Mouse (Mus musculus): ENCODE data around the gene Clstn2. TPM values are rescaled to one million over a fixed set of nuclear protein-coding genes. Genes with fewer than 3 reads are reported as not detected.

The Clstn2 gene
- total RNA-seq, 2 experiments from 2014 or later = 75.6 to 83.7 TPM

GRCm38 (mm10) chr9:97648409-97648808 is 384.6 kb downstream of the Clstn2 start:
- Histone ChIP-seq H3K27ac (no peak overlapping the region), H3K4me3 (no peak overlapping the region)
- TF ChIP-seq CTCF (IDR thresholded peaks at IDR 0.05) = no peak
- intact Hi-C loops (cut with DNase I) = no loop called here
- DNase-seq (ENCODE audit: extremely low spot score in 1 of 2, low spot score in 2 of 2) = no peak

GRCm38 (mm10) chr9:97645746-97646145 is 387.2 kb downstream of the Clstn2 start:
- DNase-seq (ENCODE audit: extremely low spot score in 1 of 2, low spot score in 2 of 2) = no peak
- Histone ChIP-seq H3K4me3 (no peak overlapping the region), H3K27ac (no peak overlapping the region)
- intact Hi-C loops (cut with DNase I) = no loop called here
- no peak for TF ChIP-seq CTCF (IDR thresholded peaks at IDR 0.05)

- H3K27ac ChIP-seq = no peak overlapping the region
- no peak overlapping the region for H3K4me3 ChIP-seq
- no peak for TF ChIP-seq CTCF (IDR thresholded peaks at IDR 0.05)
- intact Hi-C loops (cut with DNase I) = no loop called here
- DNase-seq (ENCODE audit: extremely low spot score in 1 of 2, low spot score in 2 of 2) = no peak
Measured at GRCm38 (mm10) chr9:97642396-97642795, 390.6 kb downstream of the Clstn2 start.

GRCm38 (mm10) chr9:97639967-97640549 is 392.9 kb downstream of the Clstn2 start:
- H3K27ac ChIP-seq = no peak overlapping the region
- H3K4me3 ChIP-seq = no peak overlapping the region
- DNase-seq (ENCODE audit: extremely low spot score in 1 of 2, low spot score in 2 of 2) = no peak
- intact Hi-C loops (cut with DNase I) = no loop called here
- no peak for TF ChIP-seq CTCF (IDR thresholded peaks at IDR 0.05)

GRCm38 (mm10) chr9:97638683-97639354 is 394.2 kb downstream of the Clstn2 start:
- no peak for DNase-seq (ENCODE audit: extremely low spot score in 1 of 2, low spot score in 2 of 2)
- Histone ChIP-seq H3K4me3 (no peak overlapping the region), H3K27ac (no peak overlapping the region)
- no peak for TF ChIP-seq CTCF (IDR thresholded peaks at IDR 0.05)
- intact Hi-C loops (cut with DNase I) = no loop called here

- H3K27ac ChIP-seq = no peak overlapping the region
- no peak overlapping the region for H3K4me3 ChIP-seq
- intact Hi-C loops (cut with DNase I) = no loop called here
- no peak for DNase-seq (ENCODE audit: extremely low spot score in 1 of 2, low spot score in 2 of 2)
- no peak for TF ChIP-seq CTCF (IDR thresholded peaks at IDR 0.05)
Measured at GRCm38 (mm10) chr9:97635351-97635750, 397.6 kb downstream of the Clstn2 start.

GRCm38 (mm10) chr9:97634831-97635230 is 398.1 kb downstream of the Clstn2 start:
- H3K27ac ChIP-seq = no peak overlapping the region
- no peak overlapping the region for H3K4me3 ChIP-seq
- TF ChIP-seq CTCF (IDR thresholded peaks at IDR 0.05) = no peak
- no peak for DNase-seq (ENCODE audit: extremely low spot score in 1 of 2, low spot score in 2 of 2)
- intact Hi-C loops (cut with DNase I) = no loop called here

GRCm38 (mm10) chr9:97629180-97629579 is 403.8 kb downstream of the Clstn2 start:
- H3K4me3 ChIP-seq = no peak overlapping the region
- no peak overlapping the region for H3K27ac ChIP-seq
- intact Hi-C loops (cut with DNase I) = no loop called here
- TF ChIP-seq CTCF (IDR thresholded peaks at IDR 0.05) = no peak
- DNase-seq (ENCODE audit: extremely low spot score in 1 of 2, low spot score in 2 of 2) = no peak

GRCm38 (mm10) chr9:97628361-97628908 is 404.5 kb downstream of the Clstn2 start:
- Histone ChIP-seq H3K27ac (no peak overlapping the region), H3K4me3 (no peak overlapping the region)
- TF ChIP-seq CTCF (IDR thresholded peaks at IDR 0.05) = no peak
- no peak for DNase-seq (ENCODE audit: extremely low spot score in 1 of 2, low spot score in 2 of 2)
- intact Hi-C loops (cut with DNase I) = no loop called here

- no peak for DNase-seq (ENCODE audit: extremely low spot score in 1 of 2, low spot score in 2 of 2)
- no peak for TF ChIP-seq CTCF (IDR thresholded peaks at IDR 0.05)
- no peak overlapping the region for H3K27ac ChIP-seq
- no peak overlapping the region for H3K4me3 ChIP-seq
- intact Hi-C loops (cut with DNase I) = no loop called here
Measured at GRCm38 (mm10) chr9:97627916-97628315, 405.1 kb downstream of the Clstn2 start.

GRCm38 (mm10) chr9:97610566-97610965 is 422.4 kb downstream of the Clstn2 start:
- TF ChIP-seq CTCF (IDR thresholded peaks at IDR 0.05) = no peak
- Histone ChIP-seq H3K4me3 (no peak overlapping the region), H3K27ac (peak overlapping the region; percentile 32; the same call in 1 of the 2 replicates)
- DNase-seq (ENCODE audit: extremely low spot score in 1 of 2, low spot score in 2 of 2) = no peak
- intact Hi-C loops (cut with DNase I) = no loop called here

- no peak for TF ChIP-seq CTCF (IDR thresholded peaks at IDR 0.05)
- intact Hi-C loops (cut with DNase I) = no loop called here
- H3K4me3 ChIP-seq = no peak overlapping the region
- DNase-seq (ENCODE audit: extremely low spot score in 1 of 2, low spot score in 2 of 2) = no peak
- no peak overlapping the region for H3K27ac ChIP-seq
Measured at GRCm38 (mm10) chr9:97603729-97604128, 429.3 kb downstream of the Clstn2 start.

GRCm38 (mm10) chr9:97602476-97602875 is 430.5 kb downstream of the Clstn2 start:
- no peak for DNase-seq (ENCODE audit: extremely low spot score in 1 of 2, low spot score in 2 of 2)
- intact Hi-C loops (cut with DNase I) = no loop called here
- no peak for TF ChIP-seq CTCF (IDR thresholded peaks at IDR 0.05)
- no peak overlapping the region for H3K4me3 ChIP-seq
- no peak overlapping the region for H3K27ac ChIP-seq
